In genomic region chr14:20224576-20225218, GRCm38 (mm10) we compare ENCODE assay signal across 17 mouse cellular contexts. TPM values are rescaled to one million over a fixed set of nuclear protein-coding genes. Genes with fewer than 3 reads are reported as not detected.
DNase-seq lines count a peak whose midpoint lies in the region; ATAC-seq and TF ChIP-seq lines count a peak whose summit lies in the region.
"Had no signal": no experiment of that assay in that cellular context is flagged by ENCODE, and none has a peak within 500 bp of the region (broad histone marks: within the 10 kb centered on the region; RNA-seq: fewer than 3 reads in every experiment).

No protein-coding gene starts in this region.

- TF ChIP-seq CTCF in liver, adult 2 months (IDR thresholded peaks at IDR 0.05; ENCODE audit: low read depth, low read length): no peak
- TF ChIP-seq CTCF in small intestine, adult 2 months (IDR thresholded peaks at IDR 0.05; ENCODE audit: extremely low read depth, insufficient read length, insufficient replicate concordance, low read depth, low read length): no peak

- no peak for TF ChIP-seq POLR2A in liver, adult 2 months (IDR thresholded peaks at IDR 0.05; ENCODE audit: extremely low read depth, insufficient read depth, low read length)
- TF ChIP-seq POLR2A in small intestine, adult 2 months (IDR thresholded peaks at IDR 0.05; ENCODE audit: low read depth, low read length): no peak

- H3K36me3 ChIP-seq in liver, adult 2 months (ENCODE audit: control insufficient read depth, insufficient read depth, low read length): no peaks in the 10 kb centered on the region
- no peaks in the 10 kb centered on the region for H3K36me3 ChIP-seq in liver, embryonic 12.5 days
- H3K36me3 ChIP-seq in forebrain, embryonic 10.5 days (replicated peaks): no peaks in the 10 kb centered on the region
- no peaks in the 10 kb centered on the region for H3K36me3 ChIP-seq in small intestine, adult 2 months (ENCODE audit: control insufficient read depth, insufficient read depth, low read length)
- H3K36me3 ChIP-seq: neural tube, embryonic 15.5 days had no signal

- H3K27ac ChIP-seq in liver, adult 2 months (replicated peaks; ENCODE audit: insufficient read depth, low read depth, low read length): peak overlapping the region; percentile 100
- H3K27ac ChIP-seq in liver, embryonic 12.5 days: no peak overlapping the region
- peak overlapping the region; percentile 88 for H3K27ac ChIP-seq in forebrain, embryonic 10.5 days
- peak overlapping the region; percentile 95 for H3K27ac ChIP-seq in small intestine, adult 2 months (ENCODE audit: insufficient read depth, low read depth, low read length)
- H3K27ac ChIP-seq: neural tube, embryonic 15.5 days had no signal

- no peaks in the 10 kb centered on the region for H3K79me2 ChIP-seq in liver, adult 2 months (ENCODE audit: control insufficient read depth, insufficient read depth, low read length)

- H3K4me1 ChIP-seq in liver, adult 2 months (ENCODE audit: control insufficient read depth, insufficient read depth, low read length): peaks cover 44% of the 10 kb centered on the region
- peaks cover 5% of the 10 kb centered on the region for H3K4me1 ChIP-seq in liver, embryonic 12.5 days
- H3K4me1 ChIP-seq in forebrain, embryonic 10.5 days: peaks cover 63% of the 10 kb centered on the region
- peaks cover 49% of the 10 kb centered on the region for H3K4me1 ChIP-seq in small intestine, adult 2 months (ENCODE audit: control insufficient read depth, insufficient read depth, insufficient read length, low read length)

- H3K4me3 ChIP-seq in liver, adult 2 months (ENCODE audit: insufficient read depth, low read depth, low read length): peak overlapping the region; percentile 23; the same call in 1 of the 2 replicates
- no peak overlapping the region for H3K4me3 ChIP-seq in liver, embryonic 12.5 days
- peak overlapping the region; percentile 20; the same call in 1 of the 2 replicates for H3K4me3 ChIP-seq in forebrain, embryonic 10.5 days
- peak overlapping the region; percentile 16; the same call in 1 of the 2 replicates for H3K4me3 ChIP-seq in small intestine, adult 2 months (ENCODE audit: low read depth, low read length)
- H3K4me3 ChIP-seq: neural tube, embryonic 15.5 days had no signal

- no peak for ATAC-seq in liver, embryonic 12.5 days
- ATAC-seq: Patski had no signal

- H3K9me3 ChIP-seq in liver, embryonic 12.5 days (replicated peaks): no peaks in the 10 kb centered on the region
- H3K9me3 ChIP-seq in forebrain, embryonic 10.5 days: no peaks in the 10 kb centered on the region
- H3K9me3 ChIP-seq: neural tube, embryonic 15.5 days had no signal

- 14% methylated on average over 10 of the region's 10 CpGs for WGBS in liver, adult 2 months
- 64% methylated on average over 10 of the region's 10 CpGs for WGBS in liver, embryonic 12.5 days (ENCODE audit: insufficient replicate concordance)
- 68% methylated on average over 10 of the region's 10 CpGs for WGBS in forebrain, embryonic 10.5 days
- WGBS in small intestine, adult 2 months: 18% methylated on average over 10 of the region's 10 CpGs

- H3K9ac ChIP-seq in liver, adult 2 months (ENCODE audit: low read depth, low read length): peak overlapping the region; percentile 80
- H3K9ac ChIP-seq in liver, embryonic 12.5 days: no peak overlapping the region
- H3K9ac ChIP-seq: neural tube, embryonic 15.5 days had no signal

- no peak overlapping the region for H3K4me2 ChIP-seq in liver, embryonic 12.5 days
- H3K4me2 ChIP-seq: liver, embryonic 11.5 days; neural tube, embryonic 15.5 days had no signal

- DNase-seq in liver, adult 2 months (ENCODE audit: extremely low read depth, low read depth, low spot score): peak; percentile 92
- no peak for DNase-seq in forebrain, embryonic 10.5 days (ENCODE audit: extremely low spot score, low spot score)
- peak; percentile 82 to 85 for DNase-seq in kidney, adult 8-10 months
- no peak for DNase-seq in adipocyte (ENCODE audit: low spot score)
- no peak for DNase-seq in testis, postnatal 10 days (ENCODE audit: low spot score)
- no peak for DNase-seq in layer of hippocampus, postnatal 36 days
- DNase-seq: cerebellum, adult 2 months; thymus, adult 18-20 months had no signal

- no peaks in the 10 kb centered on the region for H3K27me3 ChIP-seq in liver, adult 2 months (ENCODE audit: control insufficient read depth, insufficient read depth, low read length)
- H3K27me3 ChIP-seq in liver, embryonic 12.5 days (replicated peaks): 0 out of 2 replicates have a peak, but pooled peaks cover 3% of the 10 kb centered on the region
- H3K27me3 ChIP-seq in forebrain, embryonic 10.5 days (ENCODE audit: poor library complexity, severe bottlenecking): peaks cover 3% of the 10 kb centered on the region; the same call in 1 of the 2 replicates
- no peaks in the 10 kb centered on the region for H3K27me3 ChIP-seq in small intestine, adult 2 months (ENCODE audit: control insufficient read depth, insufficient read depth, low read length)
- H3K27me3 ChIP-seq: neural tube, embryonic 15.5 days; Patski had no signal

RNA-seq across cellular contexts. Expression of gene Kcnk5, which starts 43.1 kb away (rescaled TPM):
- 17.5 and 25.6 TPM in 2 replicates for total RNA-seq in liver, adult 2 months (2014; rRNA removed)
- polyA plus RNA-seq in liver, adult 2 months (2012; rRNA removed): 10.3 and 13.8 TPM in 2 replicates
- polyA plus RNA-seq in liver, embryonic 12.5 days (2016; fragmentation: Nextera tagmentation; extraction: Ambion mirVana): 8.6 and 8.9 TPM in 2 replicates
- polyA plus RNA-seq in forebrain, embryonic 10.5 days (2016; fragmentation: Nextera tagmentation; extraction: Ambion mirVana): 16.1 and 16.8 TPM in 2 replicates
- polyA plus RNA-seq in small intestine, adult 2 months (2012; rRNA removed): 13.9 and 48.0 TPM in 2 replicates
- total RNA-seq in layer of hippocampus, postnatal 36 days (2021): under 1 TPM; 0.25 to 0.38 TPM

RNA-seq across cellular contexts. Expression of gene Kcnk16, which starts 44.3 kb away (rescaled TPM):
- total RNA-seq in liver, adult 2 months (2014; rRNA removed): not detected in 2 replicates
- not detected in 2 replicates for polyA plus RNA-seq in liver, adult 2 months (2012; rRNA removed)
- polyA plus RNA-seq in liver, embryonic 12.5 days (2016; fragmentation: Nextera tagmentation; extraction: Ambion mirVana): 1.4 and 1.7 TPM in 2 replicates
- polyA plus RNA-seq in forebrain, embryonic 10.5 days (2016; fragmentation: Nextera tagmentation; extraction: Ambion mirVana): not detected in 2 replicates
- 0.71 and 1.8 TPM in 2 replicates for polyA plus RNA-seq in small intestine, adult 2 months (2012; rRNA removed)
- total RNA-seq in layer of hippocampus, postnatal 36 days (2021): not detected
- total RNA-seq: adrenal gland, postnatal 36 days; heart, adult 8-10 months; left cerebral cortex, adult 18-20 months; megakaryocyte progenitor cell, adult 5-6 weeks had no signal
- polyA plus RNA-seq: cerebellum, adult 2 months; neural tube, embryonic 15.5 days; Patski had no signal

Comparison
In these comparisons a context has a peak if more than half of its experiments do, and no peak if none do; other contexts are left out.
1. DNase-seq: peak in liver, adult 2 months (single experiment) and kidney, adult 8-10 months (2 of 2); none in forebrain, embryonic 10.5 days (single experiment), adipocyte (single experiment), testis, postnatal 10 days (single experiment) and layer of hippocampus, postnatal 36 days (0 of 2).